Mouse (Mus musculus): ENCODE results near the gene Nqo2.
"Not testable (repeated sequence)": the region's sequence is repeated elsewhere in the genome, so short reads cannot be mapped to it uniquely, and the experiment has no call there.

Nqo2 gene

GRCm38 (mm10) chr13:33964206-33965046, at the start of gene Nqo2:
Gene Nqo2, plus strand, starts transcription at chr13:33964687.
- DNase-seq (ENCODE audit: low spot score), result peak; percentile 75

- DNase-seq (ENCODE audit: low spot score), result no peak
Observed at GRCm38 (mm10) chr13:33921041-33921440, 43.4 kb upstream of the Nqo2 start.

GRCm38 (mm10) chr13:33921699-33922098, 42.8 kb upstream of the Nqo2 start:
- no peak for DNase-seq (ENCODE audit: low spot score)

- DNase-seq (ENCODE audit: low spot score), result no peak
Observed at GRCm38 (mm10) chr13:33930281-33930680, 34.2 kb upstream of the Nqo2 start.

GRCm38 (mm10) chr13:33930912-33931311, 33.6 kb upstream of the Nqo2 start:
- no peak for DNase-seq (ENCODE audit: low spot score)

- peak; percentile 21 for DNase-seq (ENCODE audit: low spot score)
Observed at GRCm38 (mm10) chr13:33934743-33935142, 29.7 kb upstream of the Nqo2 start.

- DNase-seq (ENCODE audit: low spot score), result peak; percentile 81
Observed at GRCm38 (mm10) chr13:33935465-33936181, 28.9 kb upstream of the Nqo2 start.

GRCm38 (mm10) chr13:33937151-33937550, 27.3 kb upstream of the Nqo2 start:
- DNase-seq (ENCODE audit: low spot score), result no peak

- DNase-seq (ENCODE audit: low spot score), result not testable (repeated sequence)
Observed at GRCm38 (mm10) chr13:33937587-33937986, 26.9 kb upstream of the Nqo2 start.

GRCm38 (mm10) chr13:33941288-33941808, 23.1 kb upstream of the Nqo2 start:
- no peak for DNase-seq (ENCODE audit: low spot score)

GRCm38 (mm10) chr13:33942212-33942779, 22.2 kb upstream of the Nqo2 start:
- DNase-seq (ENCODE audit: low spot score), result peak; percentile 28

- no peak for DNase-seq (ENCODE audit: low spot score)
Observed at GRCm38 (mm10) chr13:33951308-33952074, 13.0 kb upstream of the Nqo2 start.

GRCm38 (mm10) chr13:33952075-33952449, 12.4 kb upstream of the Nqo2 start:
- no peak for DNase-seq (ENCODE audit: low spot score)

GRCm38 (mm10) chr13:33952947-33953346, 11.5 kb upstream of the Nqo2 start:
- no peak for DNase-seq (ENCODE audit: low spot score)

- no peak for DNase-seq (ENCODE audit: low spot score)
Observed at GRCm38 (mm10) chr13:33956571-33957421, 7.7 kb upstream of the Nqo2 start.

GRCm38 (mm10) chr13:33959771-33960170, 4.7 kb upstream of the Nqo2 start:
- no peak for DNase-seq (ENCODE audit: low spot score)

GRCm38 (mm10) chr13:33965056-33966024, 853 bp downstream of the Nqo2 start:
- peak; percentile 16 for DNase-seq (ENCODE audit: low spot score)

GRCm38 (mm10) chr13:33966025-33966412, 1.5 kb downstream of the Nqo2 start:
- DNase-seq (ENCODE audit: low spot score), result no peak

- DNase-seq (ENCODE audit: low spot score), result no peak
Observed at GRCm38 (mm10) chr13:33966574-33966973, 2.1 kb downstream of the Nqo2 start.

- no peak for DNase-seq (ENCODE audit: low spot score)
Observed at GRCm38 (mm10) chr13:33989625-33990024, 25.1 kb downstream of the Nqo2 start.
